Mouse (Mus musculus) thymus, postnatal 36 days (tissue): Measurements from ENCODE around the gene Gria1.

Source experiments
- DNase-seq, 2 experiments: peaks; one replicate each; pipeline ENCODE4 v3.0.0; 2022; ENCODE audit warnings: mixed read lengths in 2 of 2

Gene Gria1

GRCm38 (mm10) chr11:57306116-57306515 lies 294.9 kb downstream of the Gria1 start:
- DNase-seq: no peak

GRCm38 (mm10) chr11:57306892-57307291 lies 295.7 kb downstream of the Gria1 start:
- no peak for DNase-seq

GRCm38 (mm10) chr11:57317063-57317462 lies 305.9 kb downstream of the Gria1 start:
- no peak for DNase-seq

GRCm38 (mm10) chr11:57317478-57317877 lies 306.3 kb downstream of the Gria1 start:
- no peak for DNase-seq

- no peak for DNase-seq
These were observed 308.2 kb downstream of the Gria1 start for GRCm38 (mm10) chr11:57319374-57319773.

- DNase-seq: no peak
These were observed 312.9 kb downstream of the Gria1 start for GRCm38 (mm10) chr11:57324099-57324498.
